Mouse (Mus musculus): Measurements from ENCODE around the gene Gstt4.
"Not testable (repeated sequence)": the region's sequence is repeated elsewhere in the genome, so short reads cannot be mapped to it uniquely, and the experiment has no call there.

The Gstt4 gene

GRCm38 (mm10) chr10:75822443-75822842 lies at the start of gene Gstt4:
Gstt4 (minus strand) TSS chr10:75822543.
- in situ Hi-C loops (cut with MboI, MseI) = no loop called here

- in situ Hi-C loops (cut with MboI, MseI) = no loop called here
Observed at GRCm38 (mm10) chr10:75861587-75861986, 39.2 kb upstream of the Gstt4 start.

GRCm38 (mm10) chr10:75860746-75861145 lies 38.4 kb upstream of the Gstt4 start:
- in situ Hi-C loops (cut with MboI, MseI) = no loop called here

GRCm38 (mm10) chr10:75859786-75860470 lies 37.6 kb upstream of the Gstt4 start, which contains the start of gene Mif:
Mif (minus strand) TSS chr10:75860240.
- in situ Hi-C loops (cut with MboI, MseI) = loop anchor here (5.0 kb wide), 1 partner anchor 113 kb away; no protein-coding TSS in a partner anchor

- in situ Hi-C loops (cut with MboI, MseI) = loop anchor here (5.0 kb wide), 1 partner anchor 112 kb away; no protein-coding TSS in a partner anchor
Observed at GRCm38 (mm10) chr10:75859107-75859746, 36.9 kb upstream of the Gstt4 start.

- in situ Hi-C loops (cut with MboI, MseI) = loop anchor here (5.0 kb wide), 1 partner anchor 110 kb away; no protein-coding TSS in a partner anchor
Observed at GRCm38 (mm10) chr10:75857598-75857997, 35.3 kb upstream of the Gstt4 start.

- in situ Hi-C loops (cut with MboI, MseI) = loop anchor here (5.0 kb wide), 1 partner anchor 110 kb away; no protein-coding TSS in a partner anchor
Observed at GRCm38 (mm10) chr10:75856976-75857375, 34.6 kb upstream of the Gstt4 start.

- in situ Hi-C loops (cut with MboI, MseI) = loop anchor here (5.0 kb wide), 1 partner anchor 109 kb away; no protein-coding TSS in a partner anchor
Observed at GRCm38 (mm10) chr10:75856155-75856907, 34.0 kb upstream of the Gstt4 start.

- in situ Hi-C loops (cut with MboI, MseI) = loop anchor here (5.0 kb wide), 1 partner anchor 108 kb away; no protein-coding TSS in a partner anchor
Observed at GRCm38 (mm10) chr10:75855416-75855981, 33.2 kb upstream of the Gstt4 start.

- in situ Hi-C loops (cut with MboI, MseI) = loop anchor here (5.0 kb wide), 1 partner anchor 107 kb away; no protein-coding TSS in a partner anchor
Observed at GRCm38 (mm10) chr10:75854791-75855190, 32.4 kb upstream of the Gstt4 start.

- in situ Hi-C loops (cut with MboI, MseI) = no loop called here
Observed at GRCm38 (mm10) chr10:75854096-75854495, 31.8 kb upstream of the Gstt4 start.

- in situ Hi-C loops (cut with MboI, MseI) = no loop called here
Observed at GRCm38 (mm10) chr10:75853452-75853851, 31.1 kb upstream of the Gstt4 start.

- in situ Hi-C loops (cut with MboI, MseI) = no loop called here
Observed at GRCm38 (mm10) chr10:75852539-75853125, 30.3 kb upstream of the Gstt4 start.

GRCm38 (mm10) chr10:75851681-75852080 lies 29.3 kb upstream of the Gstt4 start:
- in situ Hi-C loops (cut with MboI, MseI) = no loop called here

GRCm38 (mm10) chr10:75851076-75851475 lies 28.7 kb upstream of the Gstt4 start:
- in situ Hi-C loops (cut with MboI, MseI) = no loop called here

GRCm38 (mm10) chr10:75848382-75848781 lies 26.0 kb upstream of the Gstt4 start:
- in situ Hi-C loops (cut with MboI, MseI) = no loop called here

GRCm38 (mm10) chr10:75845306-75845930 lies 23.1 kb upstream of the Gstt4 start:
- in situ Hi-C loops (cut with MboI, MseI) = no loop called here

GRCm38 (mm10) chr10:75844800-75845199 lies 22.5 kb upstream of the Gstt4 start:
- in situ Hi-C loops (cut with MboI, MseI) = no loop called here

GRCm38 (mm10) chr10:75843898-75844297 lies 21.6 kb upstream of the Gstt4 start:
- in situ Hi-C loops (cut with MboI, MseI) = not testable (repeated sequence)

- in situ Hi-C loops (cut with MboI, MseI) = no loop called here
Observed at GRCm38 (mm10) chr10:75839092-75839491, 16.7 kb upstream of the Gstt4 start.

All from T-helper 2 cell (primary cell).